Mouse (Mus musculus) ES-E14 (cell line): ENCODE measurements around the gene Fam208b. TPM values are rescaled to one million over a fixed set of nuclear protein-coding genes. Genes with fewer than 3 reads are reported as not detected.

Source experiments
- DNase-seq: peaks from one replicate; pipeline ENCODE4 v3.0.0-alpha.2; 2013; ENCODE audit warnings: low read depth, low spot score
- H3K27ac ChIP-seq: 2 replicates; pipeline ENCODE4 v1.5.1; 2012; ENCODE audit warnings: low read depth, mild to moderate bottlenecking, low read length, moderate library complexity, mixed read lengths; ENCODE audit not compliant: poor library complexity, insufficient read depth, severe bottlenecking
- H3K36me3 ChIP-seq: 2 replicates; pipeline ENCODE4 v1.6.1; 2012; ENCODE audit warnings: mild to moderate bottlenecking, low read length, moderate library complexity, mixed read lengths; ENCODE audit not compliant: control insufficient read depth, poor library complexity, insufficient read depth, severe bottlenecking
- H3K4me1 ChIP-seq, 2 experiments: fragments of 150-350 bp in 1 of 2; sonication (generic) in 1 of 2; 2 replicates each; pipeline ENCODE4 v1.6.1; 2012; ENCODE audit warnings: low read length in 2 of 2, mild to moderate bottlenecking in 1 of 2, mixed read lengths in 1 of 2; ENCODE audit not compliant: control insufficient read depth in 2 of 2, insufficient read depth in 2 of 2, poor library complexity in 1 of 2
- H3K4me3 ChIP-seq, 2 experiments: fragments of 150-350 bp in 1 of 2; sonication (generic) in 1 of 2; 2 replicates each; pipeline ENCODE4 v1.5.1; 2012; ENCODE audit warnings: low read length in 2 of 2, low read depth in 1 of 2, mild to moderate bottlenecking in 1 of 2, mixed read lengths in 1 of 2; ENCODE audit not compliant: insufficient read depth in 1 of 2, poor library complexity in 1 of 2, severe bottlenecking in 1 of 2
- H3K9ac ChIP-seq: 2 replicates; pipeline ENCODE4 v1.6.1; 2012; ENCODE audit warnings: low read depth, mild to moderate bottlenecking, low read length, mixed read lengths; ENCODE audit not compliant: poor library complexity, insufficient read depth, severe bottlenecking
- H3K9me3 ChIP-seq: fragments of 150-350 bp; sonication (generic); 2 replicates; pipeline ENCODE4 v1.6.1; 2012; ENCODE audit warnings: low read depth, mild to moderate bottlenecking, low read length; ENCODE audit not compliant: control insufficient read depth, insufficient read depth
- CHD2 ChIP-seq: IDR thresholded peaks from 2 replicates; pipeline ENCODE4 v1.6.1; 2014; ENCODE audit warnings: mild to moderate bottlenecking, low read depth, low read length, inconsistent platforms
- HCFC1 ChIP-seq: IDR thresholded peaks from 2 replicates; pipeline ENCODE4 v1.6.1; 2012; ENCODE audit warnings: low read length, inconsistent platforms, borderline replicate concordance; ENCODE audit not compliant: insufficient read depth
- MAFK ChIP-seq: IDR thresholded peaks from 2 replicates; pipeline ENCODE4 v1.6.1; 2014; ENCODE audit warnings: mild to moderate bottlenecking, low read depth, low read length, inconsistent platforms; ENCODE audit not compliant: insufficient read depth
- ZC3H11A ChIP-seq: IDR thresholded peaks from 2 replicates; pipeline ENCODE4 v1.6.1; 2012; ENCODE audit warnings: low read depth, mild to moderate bottlenecking, inconsistent platforms, low read length, borderline replicate concordance
- ZNF384 ChIP-seq: IDR thresholded peaks from 2 replicates; pipeline ENCODE4 v1.6.1; 2012; ENCODE audit warnings: low read depth, low read length, inconsistent platforms
- in situ Hi-C, 2 experiments: fragments of 600-800 bp; cut with MboI; formaldehyde crosslinking; loops; one replicate each; pipeline ENCODE4 v1.15.1; 2025; ENCODE audit warnings: low sequenced_read_pairs in 2 of 2, inconsistent platforms in 1 of 2; ENCODE audit not compliant: unreplicated experiment in 2 of 2
- total RNA-seq: library from RNA; depleted of rRNA; stranded (reverse); fragments of 300-350 nt; gene quantifications from 2 replicates; pipeline ENCODE4 v1.2.3, GENCODE M21; 2012

Fam208b gene
- total RNA-seq, 1 experiment: 34.9 TPM

GRCm38 (mm10) chr13:3541159-3541782 is 69.6 kb downstream of the Fam208b start:
- H3K9ac ChIP-seq: no peak overlapping the region
- H3K36me3 ChIP-seq: peaks cover 1% of the 10 kb centered on the region
- H3K9me3 ChIP-seq: no peaks in the 10 kb centered on the region
- H3K4me3 ChIP-seq: no peak overlapping the region
- TF ChIP-seq CHD2: no peak
- no peak for TF ChIP-seq ZNF384
- TF ChIP-seq MAFK: no peak
- TF ChIP-seq HCFC1: no peak
- no peak for TF ChIP-seq ZC3H11A
- H3K4me1 ChIP-seq: peaks cover 8% of the 10 kb centered on the region in 2 experiments
- in situ Hi-C loops: no loop called here
- no peak overlapping the region for H3K27ac ChIP-seq
- DNase-seq: no peak

DNA sequence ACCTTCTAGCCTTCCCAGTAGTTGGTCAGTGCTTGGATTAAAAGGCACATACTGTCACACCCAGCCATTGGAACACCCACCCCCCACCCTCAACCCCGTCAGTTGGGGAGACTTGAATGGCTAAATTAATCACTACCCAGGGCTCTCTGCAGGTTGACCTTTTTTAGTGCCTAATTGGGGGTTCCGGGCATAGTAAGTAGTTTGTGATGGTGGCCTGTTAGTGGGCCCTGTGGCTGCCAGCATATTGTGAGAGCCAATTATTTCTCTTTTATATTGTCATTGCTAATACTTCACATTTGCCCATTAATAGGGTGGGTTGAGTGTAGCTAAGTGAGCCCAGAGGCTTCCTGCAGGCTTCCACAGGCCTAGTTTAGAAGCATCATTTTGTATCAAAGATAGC is 70.7 kb downstream of the Fam208b start:
- Histone ChIP-seq H3K9me3 (no peaks in the 10 kb centered on the region), H3K27ac (no peak overlapping the region), H3K9ac (peak overlapping the region; percentile 23; the same call in 1 of the 2 replicates), H3K36me3 (peaks cover 1% of the 10 kb centered on the region), H3K4me1 (peaks cover 6 to 8% of the 10 kb centered on the region in 2 experiments), H3K4me3 (peak overlapping the region; percentile 13 to 16; a peak in 2 of 4 replicates)
- in situ Hi-C loops: no loop called here
- no peak for DNase-seq
- TF ChIP-seq ZC3H11A: no peak
- no peak for TF ChIP-seq CHD2
- no peak for TF ChIP-seq HCFC1

DNA sequence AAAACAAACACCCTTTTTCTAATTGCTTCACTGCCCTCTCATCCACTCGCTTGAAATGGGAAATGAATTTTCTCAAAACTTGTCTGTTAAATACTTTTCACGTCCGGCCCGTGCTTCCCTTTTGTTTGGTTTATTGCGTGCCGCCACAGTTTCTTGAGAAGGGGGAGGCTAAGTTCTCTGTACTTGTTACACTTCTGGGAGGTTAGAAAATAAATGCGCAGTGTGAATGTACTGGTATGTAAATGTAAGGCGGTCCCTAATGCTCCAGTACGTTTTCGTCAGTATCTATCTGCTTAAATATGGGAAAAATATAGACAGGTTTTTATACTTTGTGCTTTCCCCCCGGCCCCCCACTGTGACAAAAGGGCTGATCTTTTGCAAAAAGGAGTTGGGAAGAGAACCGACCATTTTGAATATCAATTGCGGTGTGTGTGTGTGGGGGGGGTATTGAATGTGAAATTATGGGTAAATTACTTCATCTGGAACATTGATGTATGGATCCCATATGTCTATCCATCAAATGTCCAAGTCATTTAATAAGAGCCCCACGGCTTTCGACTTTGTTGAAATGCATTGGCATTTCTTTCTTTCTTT is 71.8 kb downstream of the Fam208b start:
- DNase-seq: no peak
- Histone ChIP-seq H3K27ac (no peak overlapping the region; the same call in 1 of the 2 replicates), H3K4me3 (peak overlapping the region; percentile 91 to 96), H3K9me3 (no peaks in the 10 kb centered on the region), H3K4me1 (peaks cover 6 to 8% of the 10 kb centered on the region in 2 experiments), H3K36me3 (peaks cover 1% of the 10 kb centered on the region), H3K9ac (peak overlapping the region; percentile 99; the same call in 1 of the 2 replicates)
- TF ChIP-seq HCFC1 (no peak), ZNF384 (no peak), MAFK (no peak), CHD2 (no peak), ZC3H11A (no peak)
- in situ Hi-C loops: no loop called here

- Histone ChIP-seq H3K4me3 (peak overlapping the region; percentile 91 to 96), H3K36me3 (peaks cover 1% of the 10 kb centered on the region), H3K9me3 (no peaks in the 10 kb centered on the region), H3K9ac (peak overlapping the region; percentile 99), H3K27ac (peak overlapping the region; percentile 96), H3K4me1 (peaks cover 6 to 8% of the 10 kb centered on the region in 2 experiments)
- TF ChIP-seq MAFK: no peak
- no peak for TF ChIP-seq CHD2
- no peak for TF ChIP-seq HCFC1
- TF ChIP-seq ZC3H11A: no peak
- no peak for TF ChIP-seq ZNF384
- peak; percentile 45 for DNase-seq
- in situ Hi-C loops: no loop called here
These were observed 72.5 kb downstream of the Fam208b start for GRCm38 (mm10) chr13:3538223-3538968.
